Mouse (Mus musculus): ENCODE data around the gene Gm3149.
"Not testable (repeated sequence)": the region's sequence is repeated elsewhere in the genome, so short reads cannot be mapped to it uniquely, and the experiment has no call there.

Gene Gm3149

DNA sequence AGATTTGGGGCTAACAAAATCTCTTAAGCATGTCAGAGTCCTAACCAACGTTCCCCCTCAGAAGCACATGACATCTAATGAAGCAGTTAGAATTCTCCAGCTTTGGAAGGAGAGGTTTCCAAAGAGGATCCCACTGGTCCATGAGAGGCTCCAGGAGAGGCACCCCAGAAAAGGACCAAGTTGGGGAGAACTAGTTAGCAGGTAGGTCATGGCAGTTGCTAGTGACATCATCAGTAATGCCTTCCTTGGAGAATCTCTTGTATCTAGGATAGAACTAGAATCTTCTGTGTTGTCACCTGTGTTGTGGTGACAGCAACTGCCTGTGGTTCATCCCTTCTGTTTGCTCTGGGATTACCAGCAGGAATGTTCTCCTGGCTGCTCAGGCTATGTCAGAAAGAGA lies at the start of gene Gm3149:
TSS of gene Gm3149 (plus strand) at position 301 of the 400 bp plus-strand sequence.
- not testable (repeated sequence) for DNase-seq

DNA sequence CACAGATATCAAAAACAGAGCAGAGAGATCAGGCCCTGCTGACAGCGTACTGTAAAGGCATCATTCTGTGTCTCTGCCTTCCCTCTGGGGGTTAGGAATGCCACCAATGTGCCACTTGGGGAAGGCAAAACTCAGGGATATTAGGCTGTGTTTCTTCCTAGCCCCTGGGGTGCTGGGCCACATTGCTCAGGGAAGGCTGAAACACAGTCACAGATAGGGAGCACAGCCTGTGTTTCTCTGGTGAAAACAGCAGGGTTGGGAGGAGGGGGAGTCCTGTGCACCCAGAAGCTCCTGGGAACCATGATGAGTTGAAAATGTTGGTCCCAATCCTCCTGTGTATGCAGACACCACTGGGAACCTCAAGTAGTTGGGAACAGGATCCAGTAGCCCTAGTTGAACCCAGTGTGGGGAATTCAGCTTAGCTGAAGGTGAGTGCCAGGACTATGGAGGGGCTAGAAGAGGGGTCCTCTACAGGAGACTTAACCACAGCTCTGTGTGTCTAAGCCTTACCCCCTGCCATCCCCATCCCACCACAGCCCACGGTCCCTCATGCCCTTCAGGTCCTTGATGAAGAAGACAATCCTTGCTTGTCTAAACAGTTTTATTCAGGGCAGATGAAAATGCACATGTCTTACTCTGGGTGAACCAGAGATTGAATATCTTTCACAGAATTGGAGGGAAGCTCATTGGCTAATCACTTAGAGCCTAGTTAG lies 47.7 kb upstream of the Gm3149 start:
- not testable (repeated sequence) for DNase-seq

DNA sequence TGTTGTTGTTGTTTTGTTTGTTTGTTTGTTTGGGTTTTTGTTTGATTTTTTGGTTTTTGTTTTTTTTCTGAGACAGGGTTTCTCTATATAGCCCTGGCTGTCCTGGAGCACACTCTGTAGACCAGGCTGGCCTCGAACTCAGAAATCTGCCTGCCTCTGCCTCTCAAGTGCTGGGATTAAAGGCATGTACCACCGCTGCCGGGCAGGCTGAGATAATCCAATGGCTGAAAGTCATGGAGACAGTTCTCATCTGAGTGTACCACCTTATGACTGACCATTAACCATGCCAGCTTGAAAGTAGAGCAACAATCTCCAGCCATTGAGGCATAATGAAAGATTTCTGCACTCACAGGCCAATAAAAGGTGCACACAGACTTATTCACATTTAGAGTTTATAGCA lies 37.3 kb upstream of the Gm3149 start:
- DNase-seq: not testable (repeated sequence)

DNA sequence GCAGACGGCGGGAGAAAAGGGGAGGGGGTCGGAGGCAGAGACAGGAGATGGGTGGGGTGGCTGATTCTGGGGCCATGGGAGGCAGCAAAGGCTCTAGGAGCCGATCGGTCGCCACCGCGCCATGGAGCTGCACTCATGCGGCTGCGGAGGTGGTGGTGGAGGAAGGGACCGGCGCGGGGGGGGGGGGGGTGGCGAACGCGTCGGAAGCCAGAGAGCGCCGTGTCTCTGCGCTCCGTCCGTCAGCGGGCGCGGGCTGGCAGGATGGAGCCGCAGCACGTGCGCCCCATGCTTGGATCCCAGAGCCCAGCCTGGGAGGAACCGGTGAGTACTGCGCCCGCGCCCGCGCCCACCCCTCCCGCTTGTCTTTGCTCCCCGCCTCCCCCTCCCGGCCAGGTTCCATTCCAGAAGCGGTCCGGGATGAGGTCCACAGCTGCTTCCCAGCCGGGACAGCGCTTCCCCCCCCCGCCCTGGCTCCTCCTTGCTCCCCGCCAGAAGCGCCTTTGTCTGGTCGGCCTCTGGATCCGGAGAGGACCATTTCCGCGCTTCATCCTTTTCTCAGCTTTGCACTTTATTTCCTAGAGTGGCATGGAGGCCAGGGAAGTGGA lies 17.5 kb downstream of the Gm3149 start, which contains the start of gene 2610042L04Rik:
TSS of gene 2610042L04Rik (plus strand) at position 288 of the 605 bp plus-strand sequence.
- not testable (repeated sequence) for DNase-seq

DNA sequence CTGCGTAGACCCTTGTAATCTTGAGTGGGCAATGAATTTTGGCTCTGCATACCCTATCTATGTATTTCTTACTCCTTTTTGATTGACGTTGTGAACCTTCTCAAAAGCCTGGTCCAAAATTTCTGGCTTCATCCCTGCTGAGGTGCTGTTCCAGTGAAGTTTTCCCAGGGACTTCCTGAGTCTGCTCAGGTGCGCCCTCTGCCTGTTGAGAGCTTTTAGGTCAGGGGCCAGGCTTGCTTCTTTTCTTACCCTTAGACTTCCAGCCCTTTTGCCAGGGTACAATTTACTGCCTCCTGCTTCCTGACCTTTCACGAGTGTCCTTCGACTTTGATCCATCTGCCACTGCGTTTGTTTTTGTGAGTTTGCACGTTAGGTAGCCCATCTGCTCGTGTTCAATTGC lies 18.4 kb downstream of the Gm3149 start:
- DNase-seq: not testable (repeated sequence)

DNA sequence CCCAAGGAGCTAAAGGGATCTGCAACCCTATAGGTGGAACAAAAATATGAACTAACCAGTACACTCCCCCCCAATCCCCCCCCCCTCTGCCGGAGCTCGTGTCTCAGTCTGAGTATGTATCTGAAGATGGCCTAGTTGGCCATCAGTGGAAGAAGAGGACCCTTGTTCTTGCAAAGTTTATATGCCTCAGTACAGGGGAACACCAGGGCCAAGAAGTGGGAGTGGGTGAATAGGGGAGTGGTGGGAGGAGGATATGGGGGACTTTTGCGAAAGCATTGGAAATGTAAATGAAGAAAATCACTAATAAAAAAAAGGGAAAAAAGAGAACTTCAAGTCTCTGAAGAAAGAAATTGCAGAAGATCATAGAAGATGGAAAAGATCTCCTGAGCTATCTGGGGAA lies 51.9 kb downstream of the Gm3149 start:
- DNase-seq: not testable (repeated sequence)

DNA sequence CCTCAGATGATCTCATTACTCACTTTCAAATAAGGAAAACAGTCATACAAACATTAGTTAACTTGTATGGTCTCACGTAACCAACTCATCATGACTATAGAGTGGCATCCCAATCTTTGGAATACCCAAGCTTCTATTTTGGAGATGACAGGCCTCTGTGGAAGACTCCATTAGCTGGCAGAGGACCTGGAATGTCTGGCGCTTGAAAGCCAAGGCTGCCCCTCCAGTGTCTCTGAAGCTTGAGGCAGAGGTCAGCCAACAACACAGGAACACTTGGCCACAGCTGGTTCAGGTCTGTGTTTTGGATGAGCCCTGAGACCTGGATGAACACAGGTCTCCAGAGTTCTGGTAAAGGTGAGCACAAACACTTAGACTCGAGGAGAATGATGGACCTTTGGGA lies 52.6 kb downstream of the Gm3149 start:
- DNase-seq: not testable (repeated sequence)

Data from thymus, postnatal 36 days (tissue).